Mouse (Mus musculus) layer of hippocampus, postnatal 25 days (tissue): ENCODE data around the gene Osbpl8. TPM values are rescaled to one million over a fixed set of nuclear protein-coding genes. Genes with fewer than 3 reads are reported as not detected.

Experiments used
- DNase-seq, 2 experiments: peaks; one replicate each; pipeline ENCODE4 v3.0.0; 2022; ENCODE audit warnings: mixed read lengths in 2 of 2, low spot score in 1 of 2; ENCODE audit errors: extremely low spot score in 1 of 2
- total RNA-seq, 2 experiments: library from RNA; stranded (reverse); gene quantifications; 2 replicates each; pipeline ENCODE4 v1.2.3; 2021

Osbpl8 gene
- total RNA-seq, 2 experiments from 2014 or later: 58.9 to 59.9 TPM

GRCm38 (mm10) chr10:111299591-111299990, 135.0 kb downstream of the Osbpl8 start:
- DNase-seq: no peak

GRCm38 (mm10) chr10:111301041-111301440, 136.5 kb downstream of the Osbpl8 start:
- DNase-seq: no peak

- DNase-seq: no peak
Observed at GRCm38 (mm10) chr10:111302486-111302885, 137.9 kb downstream of the Osbpl8 start.

- DNase-seq: no peak
Observed at GRCm38 (mm10) chr10:111308850-111309501, 144.4 kb downstream of the Osbpl8 start.

GRCm38 (mm10) chr10:111313282-111313681, 148.7 kb downstream of the Osbpl8 start:
- DNase-seq: no peak

GRCm38 (mm10) chr10:111314636-111315395, 150.3 kb downstream of the Osbpl8 start:
- DNase-seq: no peak

- no peak for DNase-seq
Observed at GRCm38 (mm10) chr10:111315940-111316339, 151.4 kb downstream of the Osbpl8 start.

GRCm38 (mm10) chr10:111318021-111318420, 153.5 kb downstream of the Osbpl8 start:
- DNase-seq: no peak

- no peak for DNase-seq
Observed at GRCm38 (mm10) chr10:111318805-111319500, 154.4 kb downstream of the Osbpl8 start.

- no peak for DNase-seq
Observed at GRCm38 (mm10) chr10:111320579-111320978, 156.0 kb downstream of the Osbpl8 start.

- DNase-seq: no peak
Observed at GRCm38 (mm10) chr10:111327957-111328356, 163.4 kb downstream of the Osbpl8 start.

- no peak for DNase-seq
Observed at GRCm38 (mm10) chr10:111329326-111329725, 164.8 kb downstream of the Osbpl8 start.

- DNase-seq: no peak
Observed at GRCm38 (mm10) chr10:111334902-111335301, 170.3 kb downstream of the Osbpl8 start.

- no peak for DNase-seq
Observed at GRCm38 (mm10) chr10:111335517-111336352, 171.2 kb downstream of the Osbpl8 start.

- DNase-seq: no peak
Observed at GRCm38 (mm10) chr10:111336353-111336713, 171.8 kb downstream of the Osbpl8 start.

GRCm38 (mm10) chr10:111339296-111339695, 174.7 kb downstream of the Osbpl8 start:
- DNase-seq: no peak

- DNase-seq: no peak
Observed at GRCm38 (mm10) chr10:111341761-111342160, 177.2 kb downstream of the Osbpl8 start.

GRCm38 (mm10) chr10:111343555-111343954, 179.0 kb downstream of the Osbpl8 start:
- no peak for DNase-seq
